Comparison of ENCODE assay signal across 16 mouse cellular contexts in genomic region chr11:34932191-34932590, GRCm38 (mm10).
DNase-seq lines count a peak whose midpoint lies in the region; ATAC-seq and TF ChIP-seq lines count a peak whose summit lies in the region.
"Had no signal": no experiment of that assay in that cellular context is flagged by ENCODE, and none has a peak within 500 bp of the region (broad histone marks: within the 10 kb centered on the region; RNA-seq: fewer than 3 reads in every experiment).

No protein-coding gene starts in this region.

- H3K4me1 ChIP-seq in embryonic facial prominence, embryonic 14.5 days (ENCODE audit: control insufficient read depth, insufficient read depth, low read length) = no peaks in the 10 kb centered on the region
- no peaks in the 10 kb centered on the region for H3K4me1 ChIP-seq in embryonic facial prominence, embryonic 10.5 days
- H3K4me1 ChIP-seq in hindbrain, postnatal 0 days (ENCODE audit: insufficient read depth, low read length) = 0 out of 2 replicates have a peak, but pooled peaks cover 5% of the 10 kb centered on the region
- no peaks in the 10 kb centered on the region for H3K4me1 ChIP-seq in hindbrain, embryonic 13.5 days (replicated peaks)
- H3K4me1 ChIP-seq in midbrain, postnatal 0 days (ENCODE audit: insufficient read depth, low read length) = no peaks in the 10 kb centered on the region
- H3K4me1 ChIP-seq in midbrain, embryonic 16.5 days (ENCODE audit: control insufficient read depth, insufficient read depth, low read length) = no peaks in the 10 kb centered on the region
- H3K4me1 ChIP-seq: forebrain, embryonic 13.5 days; heart, embryonic 12.5 days; hindbrain, embryonic 10.5 days; hindbrain, embryonic 15.5 days had no signal

- H3K27me3 ChIP-seq in embryonic facial prominence, embryonic 14.5 days (replicated peaks; ENCODE audit: control insufficient read depth, insufficient read depth, low read length) = no peaks in the 10 kb centered on the region
- H3K27me3 ChIP-seq in embryonic facial prominence, embryonic 10.5 days (replicated peaks; ENCODE audit: low read depth, poor library complexity, severe bottlenecking) = no peaks in the 10 kb centered on the region
- no peaks in the 10 kb centered on the region for H3K27me3 ChIP-seq in hindbrain, postnatal 0 days (ENCODE audit: insufficient read depth, low read length)
- no peaks in the 10 kb centered on the region for H3K27me3 ChIP-seq in hindbrain, embryonic 13.5 days
- H3K27me3 ChIP-seq in midbrain, postnatal 0 days (ENCODE audit: insufficient read depth, low read length) = no peaks in the 10 kb centered on the region
- H3K27me3 ChIP-seq in midbrain, embryonic 16.5 days (ENCODE audit: control insufficient read depth, insufficient read depth, low read depth, low read length) = no peaks in the 10 kb centered on the region
- H3K27me3 ChIP-seq: forebrain, embryonic 13.5 days; heart, embryonic 12.5 days; hindbrain, embryonic 15.5 days had no signal

- no peak overlapping the region for H3K4me3 ChIP-seq in embryonic facial prominence, embryonic 14.5 days (ENCODE audit: low read depth, low read length)
- no peak overlapping the region for H3K4me3 ChIP-seq in embryonic facial prominence, embryonic 10.5 days
- no peak overlapping the region for H3K4me3 ChIP-seq in hindbrain, postnatal 0 days (ENCODE audit: low read length)
- H3K4me3 ChIP-seq in hindbrain, embryonic 13.5 days = no peak overlapping the region
- no peak overlapping the region for H3K4me3 ChIP-seq in midbrain, postnatal 0 days (ENCODE audit: low read depth, low read length)
- H3K4me3 ChIP-seq in midbrain, embryonic 16.5 days (ENCODE audit: low read depth, low read length) = no peak overlapping the region
- H3K4me3 ChIP-seq: forebrain, embryonic 13.5 days; heart, embryonic 12.5 days; hindbrain, embryonic 10.5 days; hindbrain, embryonic 15.5 days had no signal

- DNase-seq in embryonic facial prominence, embryonic 14.5 days (ENCODE audit: low spot score) = peak; percentile 51
- no peak for DNase-seq in embryonic facial prominence, embryonic 10.5 days (ENCODE audit: low spot score)
- peak; percentile 18 for DNase-seq in hindbrain, postnatal 0 days (ENCODE audit: low spot score)
- DNase-seq in midbrain, postnatal 0 days (ENCODE audit: low spot score) = peak; percentile 21
- DNase-seq: adrenal gland, postnatal 10 days; cerebellum, adult 18-20 months; cerebellum, adult 9-11 months; gastrocnemius, postnatal 14 days had no signal

- H3K9me3 ChIP-seq in embryonic facial prominence, embryonic 14.5 days (ENCODE audit: control insufficient read depth, low read length) = no peaks in the 10 kb centered on the region
- H3K9me3 ChIP-seq in embryonic facial prominence, embryonic 10.5 days = no peaks in the 10 kb centered on the region
- no peaks in the 10 kb centered on the region for H3K9me3 ChIP-seq in hindbrain, postnatal 0 days (ENCODE audit: low read length)
- H3K9me3 ChIP-seq in hindbrain, embryonic 13.5 days = no peaks in the 10 kb centered on the region
- H3K9me3 ChIP-seq in midbrain, postnatal 0 days (ENCODE audit: low read length) = no peaks in the 10 kb centered on the region
- no peaks in the 10 kb centered on the region for H3K9me3 ChIP-seq in midbrain, embryonic 16.5 days (replicated peaks; ENCODE audit: control insufficient read depth, low read length, poor library complexity, severe bottlenecking)
- H3K9me3 ChIP-seq: forebrain, embryonic 13.5 days; hindbrain, embryonic 10.5 days; hindbrain, embryonic 15.5 days had no signal

- H3K36me3 ChIP-seq in embryonic facial prominence, embryonic 14.5 days (ENCODE audit: control insufficient read depth, insufficient read depth, low read length) = no peaks in the 10 kb centered on the region
- no peaks in the 10 kb centered on the region for H3K36me3 ChIP-seq in embryonic facial prominence, embryonic 10.5 days (replicated peaks)
- H3K36me3 ChIP-seq in hindbrain, postnatal 0 days (ENCODE audit: insufficient read depth, low read length) = no peaks in the 10 kb centered on the region
- H3K36me3 ChIP-seq in hindbrain, embryonic 13.5 days = no peaks in the 10 kb centered on the region
- no peaks in the 10 kb centered on the region for H3K36me3 ChIP-seq in midbrain, postnatal 0 days (ENCODE audit: insufficient read depth, low read length)
- H3K36me3 ChIP-seq in midbrain, embryonic 16.5 days (ENCODE audit: control insufficient read depth, insufficient read depth, low read length) = no peaks in the 10 kb centered on the region
- H3K36me3 ChIP-seq: heart, embryonic 12.5 days; hindbrain, embryonic 10.5 days; hindbrain, embryonic 15.5 days had no signal

- no peak overlapping the region for H3K27ac ChIP-seq in embryonic facial prominence, embryonic 14.5 days (replicated peaks; ENCODE audit: low read depth, low read length)
- H3K27ac ChIP-seq in embryonic facial prominence, embryonic 10.5 days (replicated peaks) = no peak overlapping the region
- H3K27ac ChIP-seq in hindbrain, postnatal 0 days = no peak overlapping the region
- H3K27ac ChIP-seq in hindbrain, embryonic 13.5 days = no peak overlapping the region
- H3K27ac ChIP-seq in midbrain, postnatal 0 days (ENCODE audit: low read depth, low read length) = no peak overlapping the region
- no peak overlapping the region for H3K27ac ChIP-seq in midbrain, embryonic 16.5 days (ENCODE audit: low read length)
- H3K27ac ChIP-seq: forebrain, embryonic 13.5 days; hindbrain, embryonic 10.5 days; hindbrain, embryonic 15.5 days had no signal

- no peak overlapping the region for H3K4me2 ChIP-seq in embryonic facial prominence, embryonic 14.5 days (ENCODE audit: low read depth, low read length)
- H3K4me2 ChIP-seq in hindbrain, postnatal 0 days (ENCODE audit: low read depth, low read length) = no peak overlapping the region
- no peak overlapping the region for H3K4me2 ChIP-seq in hindbrain, embryonic 13.5 days
- no peak overlapping the region for H3K4me2 ChIP-seq in midbrain, postnatal 0 days (ENCODE audit: low read depth, low read length, poor library complexity, severe bottlenecking)
- H3K4me2 ChIP-seq in midbrain, embryonic 16.5 days (ENCODE audit: low read length) = no peak overlapping the region
- H3K4me2 ChIP-seq: forebrain, embryonic 13.5 days; heart, embryonic 12.5 days; hindbrain, embryonic 15.5 days had no signal

- H3K9ac ChIP-seq in embryonic facial prominence, embryonic 14.5 days (ENCODE audit: low read depth, low read length) = no peak overlapping the region
- no peak overlapping the region for H3K9ac ChIP-seq in hindbrain, postnatal 0 days (replicated peaks; ENCODE audit: low read length)
- H3K9ac ChIP-seq in hindbrain, embryonic 13.5 days = no peak overlapping the region
- no peak overlapping the region for H3K9ac ChIP-seq in midbrain, postnatal 0 days (replicated peaks; ENCODE audit: low read length, poor library complexity, severe bottlenecking)
- H3K9ac ChIP-seq in midbrain, embryonic 16.5 days (ENCODE audit: low read depth, low read length) = no peak overlapping the region
- H3K9ac ChIP-seq: forebrain, embryonic 13.5 days; heart, embryonic 12.5 days; hindbrain, embryonic 15.5 days had no signal

- no peak for TF ChIP-seq CTCF in hindbrain, postnatal 0 days (IDR thresholded peaks at IDR 0.05; ENCODE audit: low read depth)
- TF ChIP-seq CTCF in midbrain, postnatal 0 days (IDR thresholded peaks at IDR 0.05) = no peak

- ATAC-seq in embryonic facial prominence, embryonic 14.5 days (ENCODE audit: low read depth) = no peak
- no peak for ATAC-seq in hindbrain, postnatal 0 days
- ATAC-seq in hindbrain, embryonic 13.5 days (ENCODE audit: low FRiP score) = no peak
- ATAC-seq in midbrain, postnatal 0 days (ENCODE audit: low FRiP score) = no peak
- ATAC-seq in midbrain, embryonic 16.5 days = no peak
- ATAC-seq in granulocyte monocyte progenitor cell, adult 5-6 weeks (replicated peaks; ENCODE audit: poor library complexity, severe bottlenecking) = no peak
- ATAC-seq: forebrain, embryonic 13.5 days; inflammation-experienced regulatory T-cells, adult 6 months had no signal
